Mouse (Mus musculus): Measurements from ENCODE around the gene Ptges3. TPM values are rescaled to one million over a fixed set of nuclear protein-coding genes. Genes with fewer than 3 reads are reported as not detected.

The Ptges3 gene
- total and polyA plus RNA-seq, 3 experiments: 16.3 to 97.3 (median 96.0) TPM

GRCm38 (mm10) chr10:128040293-128040692 lies 18.5 kb upstream of the Ptges3 start:
- TF ChIP-seq POLR2A (IDR thresholded peaks at IDR 0.05; ENCODE audit: insufficient read depth, low read depth, low read length) (no peak), CTCF (IDR thresholded peaks at IDR 0.05) (no peak), EP300 (IDR thresholded peaks at IDR 0.05; ENCODE audit: insufficient read depth, low read depth, low read length) (no peak)
- WGBS: 74% methylated on average over 5 of the region's 5 CpGs
- intact Hi-C loops (cut with DNase I): no loop called here

DNA sequence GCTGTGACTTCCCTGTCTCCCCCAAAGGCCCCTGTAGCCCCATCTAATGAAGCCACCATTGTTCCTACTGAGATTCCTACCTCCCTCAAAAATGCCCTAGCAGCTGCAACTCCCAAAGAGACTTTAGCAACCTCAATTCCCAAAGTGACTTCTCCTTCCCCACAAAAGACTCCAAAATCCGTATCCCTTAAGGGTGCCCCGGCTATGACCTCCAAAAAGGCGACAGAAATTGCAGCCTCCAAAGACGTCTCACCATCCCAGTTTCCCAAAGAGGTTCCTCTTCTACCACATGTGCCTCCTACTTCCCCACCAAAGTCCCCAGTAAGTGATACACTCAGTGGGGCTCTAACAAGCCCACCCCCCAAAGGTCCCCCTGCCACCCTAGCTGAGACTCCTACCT lies 17.1 kb upstream of the Ptges3 start:
- 66% methylated on average over 4 of the region's 4 CpGs for WGBS
- intact Hi-C loops (cut with DNase I): no loop called here
- Histone ChIP-seq H3K9ac (ENCODE audit: low read depth, low read length) (no peak overlapping the region), H3K79me2 (replicated peaks; ENCODE audit: control insufficient read depth, insufficient read depth, low read length) (peaks cover 12% of the 10 kb centered on the region), H3K36me3 (ENCODE audit: control insufficient read depth, insufficient read depth, low read length) (peaks cover 56% of the 10 kb centered on the region), H3K4me3 (no peak overlapping the region), H3K4me1 (ENCODE audit: control insufficient read depth, insufficient read depth, low read length) (peaks cover 16% of the 10 kb centered on the region), H3K27ac (no peak overlapping the region), H3K27me3 (ENCODE audit: control insufficient read depth, insufficient read depth, low read length) (no peaks in the 10 kb centered on the region)
- DNase-seq: no peak
- TF ChIP-seq EP300 (IDR thresholded peaks at IDR 0.05; ENCODE audit: insufficient read depth, low read depth, low read length) (no peak), CTCF (IDR thresholded peaks at IDR 0.05) (no peak), POLR2A (IDR thresholded peaks at IDR 0.05; ENCODE audit: insufficient read depth, low read depth, low read length) (no peak)

More at GRCm38 (mm10) chr10:128040293-128040692, 18.5 kb upstream of the Ptges3 start:
- Histone ChIP-seq H3K9ac (ENCODE audit: low read depth, low read length) (no peak overlapping the region), H3K79me2 (replicated peaks; ENCODE audit: control insufficient read depth, insufficient read depth, low read length) (peaks cover 13% of the 10 kb centered on the region), H3K27me3 (ENCODE audit: control insufficient read depth, insufficient read depth, low read length) (no peaks in the 10 kb centered on the region), H3K4me3 (no peak overlapping the region), H3K4me1 (ENCODE audit: control insufficient read depth, insufficient read depth, low read length) (peaks cover 16% of the 10 kb centered on the region), H3K36me3 (ENCODE audit: control insufficient read depth, insufficient read depth, low read length) (peaks cover 48% of the 10 kb centered on the region), H3K27ac (no peak overlapping the region)
- DNase-seq: no peak

GRCm38 (mm10) chr10:128042466-128042865 lies 16.3 kb upstream of the Ptges3 start:
- H3K4me3 ChIP-seq: no peak overlapping the region
- no peak for TF ChIP-seq POLR2A (IDR thresholded peaks at IDR 0.05; ENCODE audit: insufficient read depth, low read depth, low read length)
- TF ChIP-seq CTCF (IDR thresholded peaks at IDR 0.05): no peak
- TF ChIP-seq EP300 (IDR thresholded peaks at IDR 0.05; ENCODE audit: insufficient read depth, low read depth, low read length): no peak
- H3K27me3 ChIP-seq (ENCODE audit: control insufficient read depth, insufficient read depth, low read length): no peaks in the 10 kb centered on the region
- intact Hi-C loops (cut with DNase I): no loop called here
- no peak overlapping the region for H3K27ac ChIP-seq
- DNase-seq: no peak
- H3K36me3 ChIP-seq (ENCODE audit: control insufficient read depth, insufficient read depth, low read length): peaks cover 49% of the 10 kb centered on the region
- peaks cover 16% of the 10 kb centered on the region for H3K4me1 ChIP-seq (ENCODE audit: control insufficient read depth, insufficient read depth, low read length)
- peaks cover 12% of the 10 kb centered on the region for H3K79me2 ChIP-seq (replicated peaks; ENCODE audit: control insufficient read depth, insufficient read depth, low read length)
- no peak overlapping the region for H3K9ac ChIP-seq (ENCODE audit: low read depth, low read length)
- WGBS: 88% methylated on average over 3 of the region's 3 CpGs

DNA sequence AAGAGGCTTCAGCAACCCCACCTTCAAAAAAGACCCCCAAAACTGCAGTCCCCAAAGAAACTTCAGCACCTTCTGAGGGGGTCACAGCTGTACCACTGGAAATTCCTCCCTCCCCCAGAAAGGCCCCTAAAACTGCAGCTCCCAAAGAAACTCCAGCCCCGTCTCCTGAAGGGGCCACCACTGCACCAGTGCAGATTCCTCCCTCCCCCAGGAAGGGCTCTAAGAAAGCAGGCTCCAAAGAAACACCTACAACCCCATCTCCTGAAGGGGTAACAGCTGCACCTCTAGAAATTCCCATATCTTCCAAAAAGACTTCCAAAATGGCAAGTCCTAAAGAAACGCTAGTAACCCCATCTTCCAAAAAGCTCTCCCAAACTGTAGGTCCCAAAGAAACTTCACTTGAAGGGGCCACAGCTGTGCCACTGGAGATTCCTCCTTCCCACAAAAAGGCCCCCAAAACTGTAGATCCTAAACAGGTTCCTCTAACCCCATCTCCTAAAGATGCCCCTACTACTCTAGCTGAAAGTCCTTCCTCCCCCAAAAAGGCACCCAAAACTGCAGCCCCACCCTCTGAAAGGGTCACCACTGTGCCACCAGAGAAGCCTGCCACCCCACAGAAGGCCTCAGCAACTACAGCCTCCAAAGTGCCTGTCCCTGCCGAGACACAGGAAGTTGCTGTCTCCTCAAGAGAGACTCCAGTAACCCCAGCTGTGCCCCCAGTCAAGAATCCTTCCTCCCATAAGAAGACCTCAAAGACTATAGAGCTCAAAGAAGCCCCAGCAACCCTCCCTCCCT lies 15.5 kb upstream of the Ptges3 start:
- no peak for TF ChIP-seq CTCF (IDR thresholded peaks at IDR 0.05)
- TF ChIP-seq POLR2A (IDR thresholded peaks at IDR 0.05; ENCODE audit: insufficient read depth, low read depth, low read length): no peak
- no peak for TF ChIP-seq EP300 (IDR thresholded peaks at IDR 0.05; ENCODE audit: insufficient read depth, low read depth, low read length)
- peaks cover 10% of the 10 kb centered on the region for H3K79me2 ChIP-seq (replicated peaks; ENCODE audit: control insufficient read depth, insufficient read depth, low read length)
- H3K36me3 ChIP-seq (ENCODE audit: control insufficient read depth, insufficient read depth, low read length): peaks cover 44% of the 10 kb centered on the region
- intact Hi-C loops (cut with DNase I): no loop called here
- DNase-seq: peak in 1 of 2 experiments; percentile 28
- no peaks in the 10 kb centered on the region for H3K27me3 ChIP-seq (ENCODE audit: control insufficient read depth, insufficient read depth, low read length)
- H3K9ac ChIP-seq (ENCODE audit: low read depth, low read length): no peak overlapping the region; the same call in 1 of the 2 replicates
- WGBS: 48% methylated on average over 3 of the region's 3 CpGs
- no peak overlapping the region for H3K4me3 ChIP-seq
- no peak overlapping the region for H3K27ac ChIP-seq
- peaks cover 12% of the 10 kb centered on the region for H3K4me1 ChIP-seq (ENCODE audit: control insufficient read depth, insufficient read depth, low read length)

DNA sequence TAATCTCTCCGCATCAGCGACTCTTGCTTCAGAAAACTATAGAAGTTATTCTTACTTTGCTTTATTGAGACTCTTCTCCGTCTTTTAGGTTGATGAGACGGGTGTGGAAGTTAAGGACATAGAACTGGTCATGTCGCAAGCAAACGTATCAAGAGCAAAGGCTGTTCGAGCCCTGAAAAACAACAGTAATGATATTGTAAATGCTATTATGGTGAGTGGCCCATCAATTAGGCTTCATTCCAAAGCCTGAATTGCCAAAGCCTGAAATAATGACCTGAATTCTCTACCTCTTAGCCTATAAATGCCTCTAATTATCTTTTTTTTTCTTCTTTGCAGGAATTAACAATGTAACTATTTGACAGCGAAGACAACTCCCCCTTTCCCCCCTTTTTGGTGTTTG lies 10.6 kb upstream of the Ptges3 start:
- Histone ChIP-seq H3K36me3 (ENCODE audit: control insufficient read depth, insufficient read depth, low read length) (peaks cover 25% of the 10 kb centered on the region), H3K4me1 (ENCODE audit: control insufficient read depth, insufficient read depth, low read length) (peaks cover 5% of the 10 kb centered on the region), H3K9ac (ENCODE audit: low read depth, low read length) (no peak overlapping the region), H3K4me3 (no peak overlapping the region), H3K27ac (no peak overlapping the region), H3K79me2 (replicated peaks; ENCODE audit: control insufficient read depth, insufficient read depth, low read length) (no peaks in the 10 kb centered on the region), H3K27me3 (ENCODE audit: control insufficient read depth, insufficient read depth, low read length) (no peaks in the 10 kb centered on the region)
- no peak for TF ChIP-seq CTCF (IDR thresholded peaks at IDR 0.05)
- TF ChIP-seq EP300 (IDR thresholded peaks at IDR 0.05; ENCODE audit: insufficient read depth, low read depth, low read length): no peak
- TF ChIP-seq POLR2A (IDR thresholded peaks at IDR 0.05; ENCODE audit: insufficient read depth, low read depth, low read length): no peak
- no peak for DNase-seq
- intact Hi-C loops (cut with DNase I): no loop called here
- 93% methylated on average over 8 of the region's 8 CpGs for WGBS

GRCm38 (mm10) chr10:128049741-128050140 lies 9.0 kb upstream of the Ptges3 start:
- DNase-seq: no peak
- H3K36me3 ChIP-seq (ENCODE audit: control insufficient read depth, insufficient read depth, low read length): peaks cover 17% of the 10 kb centered on the region
- WGBS: 97% methylated on average over 2 of the region's 2 CpGs
- TF ChIP-seq CTCF (IDR thresholded peaks at IDR 0.05) (no peak), POLR2A (IDR thresholded peaks at IDR 0.05; ENCODE audit: insufficient read depth, low read depth, low read length) (no peak), EP300 (IDR thresholded peaks at IDR 0.05; ENCODE audit: insufficient read depth, low read depth, low read length) (no peak)
- H3K4me1 ChIP-seq (ENCODE audit: control insufficient read depth, insufficient read depth, low read length): peaks cover 2% of the 10 kb centered on the region
- H3K9ac ChIP-seq (ENCODE audit: low read depth, low read length): no peak overlapping the region
- no peaks in the 10 kb centered on the region for H3K27me3 ChIP-seq (ENCODE audit: control insufficient read depth, insufficient read depth, low read length)
- no peak overlapping the region for H3K4me3 ChIP-seq
- H3K27ac ChIP-seq: no peak overlapping the region
- intact Hi-C loops (cut with DNase I): no loop called here
- H3K79me2 ChIP-seq (replicated peaks; ENCODE audit: control insufficient read depth, insufficient read depth, low read length): no peaks in the 10 kb centered on the region

All from heart, adult 2 months (tissue).